Mouse (Mus musculus) CD8-positive naive resting alpha-beta T cell, adult 2 months (primary cell): ENCODE measurements around the gene Gon4l.
"Not testable (repeated sequence)": the region's sequence is repeated elsewhere in the genome, so short reads cannot be mapped to it uniquely, and the experiment has no call there.

ENCODE experiments used
- DNase-seq, 2 experiments: peaks; one replicate each; pipeline ENCODE4 v3.0.0; 2022; ENCODE audit warnings: low read depth in 2 of 2, low spot score in 2 of 2

Gon4l gene

GRCm38 (mm10) chr3:88834951-88835491, at the start of gene Gon4l:
Gene Gon4l, plus strand, starts transcription at chr3:88835231.
- DNase-seq = peak; percentile 11 to 35

DNA sequence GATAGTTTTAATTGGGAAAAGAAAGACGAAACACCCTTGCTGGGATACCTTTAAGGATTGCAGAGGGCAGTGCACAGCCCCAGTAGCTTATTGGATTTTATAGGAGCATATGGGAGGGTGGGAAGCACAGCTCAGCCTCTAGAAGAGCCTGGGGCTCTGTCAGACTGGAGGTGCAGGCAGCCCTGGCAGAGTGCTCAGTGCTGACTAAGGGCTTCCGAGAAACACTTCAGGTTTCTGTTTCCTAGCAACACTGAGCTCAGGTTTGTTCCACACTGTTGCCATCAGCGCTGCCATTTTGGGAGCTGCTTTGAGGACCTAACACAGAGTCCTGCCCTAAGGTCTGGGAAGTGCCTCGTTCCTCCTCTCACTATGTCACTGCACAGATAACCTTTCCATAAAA, 48.7 kb upstream of the Gon4l start:
- not testable (repeated sequence) for DNase-seq

GRCm38 (mm10) chr3:88786805-88787204, 48.2 kb upstream of the Gon4l start:
- DNase-seq = not testable (repeated sequence)

DNA sequence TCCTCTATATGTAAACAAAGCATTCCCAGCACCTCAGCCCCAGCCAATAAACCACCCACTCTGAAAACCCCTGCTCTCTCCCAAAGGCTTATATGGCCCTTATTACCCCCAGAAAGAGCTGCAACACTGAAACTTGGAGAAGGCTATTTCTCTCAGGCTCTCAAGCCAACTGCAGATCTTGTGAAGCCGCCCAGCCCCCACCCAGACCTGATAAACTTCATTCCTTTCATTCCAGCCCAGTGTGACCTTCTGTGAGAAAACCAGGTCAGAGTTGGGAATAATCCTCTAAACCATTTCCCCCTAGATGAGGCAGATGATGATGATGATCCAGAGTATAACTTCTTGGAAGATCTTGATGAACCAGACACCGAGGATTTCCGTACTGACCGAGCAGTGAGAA, 47.0 kb upstream of the Gon4l start:
- DNase-seq = not testable (repeated sequence)

DNA sequence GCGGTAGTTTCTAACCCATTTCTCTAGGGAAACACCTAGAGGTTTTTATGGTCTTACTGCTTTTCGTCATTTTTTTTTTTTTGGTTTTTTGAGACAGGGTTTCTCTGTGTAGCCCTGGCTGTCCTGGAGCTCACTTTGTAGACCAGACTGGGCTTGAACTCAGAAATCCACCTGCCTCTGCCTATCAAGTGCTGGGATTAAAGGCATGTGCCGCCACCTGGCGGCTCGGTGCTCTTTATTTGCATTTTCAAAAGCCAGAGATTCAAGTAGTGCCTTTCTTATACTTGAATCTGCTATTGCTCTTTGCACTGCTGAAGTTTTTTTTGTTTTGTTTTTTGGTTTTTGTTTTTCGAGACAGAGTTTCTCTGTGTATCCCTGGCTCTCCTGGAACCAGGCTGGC, 37.5 kb upstream of the Gon4l start:
- DNase-seq = not testable (repeated sequence)

DNA sequence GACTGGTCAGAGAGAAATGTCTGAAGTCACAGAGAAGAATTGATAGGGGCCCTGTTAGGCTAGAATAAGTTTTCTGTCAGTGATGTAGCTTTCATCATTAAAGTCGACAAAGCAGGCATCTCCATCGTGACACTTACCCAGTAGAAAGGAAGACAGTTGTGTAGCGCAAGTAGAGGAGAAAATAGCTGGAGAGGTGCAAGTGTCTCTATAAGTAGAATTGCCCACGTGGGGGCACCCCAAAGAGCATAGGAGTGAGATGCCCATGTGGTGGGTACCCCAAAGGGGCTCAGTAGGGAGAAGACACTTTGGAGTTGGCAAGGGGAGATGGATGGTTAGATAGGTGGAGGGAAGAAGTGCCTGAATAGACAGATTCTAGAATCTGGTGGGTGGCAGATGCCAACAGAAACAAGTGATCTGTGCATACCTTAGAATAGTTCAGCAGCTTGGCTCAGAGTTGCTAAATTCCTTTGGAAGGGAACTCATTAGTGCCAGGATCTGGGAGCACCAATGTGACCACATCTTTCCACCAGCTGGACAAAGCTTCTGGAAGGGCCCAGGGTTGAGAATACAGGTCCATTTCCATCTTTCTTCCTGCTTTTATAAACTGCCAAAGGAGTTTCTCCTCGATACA, 31.0 kb upstream of the Gon4l start:
- DNase-seq = no peak

DNA sequence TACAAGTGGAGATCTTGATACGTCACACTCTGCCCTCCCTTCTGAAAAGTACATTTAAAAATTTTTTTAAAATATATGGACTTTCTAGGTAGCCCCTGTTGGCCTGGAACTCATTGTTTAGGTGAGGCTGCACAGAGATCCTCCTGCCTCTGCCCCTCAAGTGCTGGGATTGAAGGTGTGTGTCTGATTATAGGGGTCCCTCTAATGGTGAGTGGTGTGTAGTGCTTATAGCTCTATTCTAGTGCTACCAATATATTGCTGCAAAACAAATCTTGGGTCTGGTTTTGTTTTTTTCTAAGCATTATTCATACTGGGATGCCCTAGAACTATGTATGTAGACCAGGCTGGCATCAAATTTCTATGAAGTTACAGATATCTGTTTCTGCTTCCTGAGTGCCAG, 9.3 kb upstream of the Gon4l start:
- DNase-seq = peak in 1 of 2 experiments; percentile 34

DNA sequence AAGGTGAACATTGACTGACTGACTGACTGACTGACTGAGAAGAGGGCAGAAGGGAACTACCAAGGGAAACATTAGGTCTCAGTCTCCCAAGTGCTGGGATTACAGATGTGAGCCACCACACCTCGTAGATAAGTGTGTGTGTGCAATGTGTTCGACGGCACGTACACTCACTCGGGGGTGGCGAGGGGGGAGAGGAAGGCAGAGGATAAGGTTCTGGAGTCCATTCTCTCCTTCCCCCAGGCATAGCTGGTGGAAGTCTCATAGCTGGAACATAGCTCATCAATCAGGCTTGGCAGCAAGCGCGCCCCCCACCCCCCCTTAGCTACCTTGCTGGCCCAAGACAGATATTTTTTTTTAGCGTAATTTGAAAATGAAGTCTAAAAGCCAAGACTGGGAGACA, 7.8 kb upstream of the Gon4l start:
- DNase-seq = no peak

DNA sequence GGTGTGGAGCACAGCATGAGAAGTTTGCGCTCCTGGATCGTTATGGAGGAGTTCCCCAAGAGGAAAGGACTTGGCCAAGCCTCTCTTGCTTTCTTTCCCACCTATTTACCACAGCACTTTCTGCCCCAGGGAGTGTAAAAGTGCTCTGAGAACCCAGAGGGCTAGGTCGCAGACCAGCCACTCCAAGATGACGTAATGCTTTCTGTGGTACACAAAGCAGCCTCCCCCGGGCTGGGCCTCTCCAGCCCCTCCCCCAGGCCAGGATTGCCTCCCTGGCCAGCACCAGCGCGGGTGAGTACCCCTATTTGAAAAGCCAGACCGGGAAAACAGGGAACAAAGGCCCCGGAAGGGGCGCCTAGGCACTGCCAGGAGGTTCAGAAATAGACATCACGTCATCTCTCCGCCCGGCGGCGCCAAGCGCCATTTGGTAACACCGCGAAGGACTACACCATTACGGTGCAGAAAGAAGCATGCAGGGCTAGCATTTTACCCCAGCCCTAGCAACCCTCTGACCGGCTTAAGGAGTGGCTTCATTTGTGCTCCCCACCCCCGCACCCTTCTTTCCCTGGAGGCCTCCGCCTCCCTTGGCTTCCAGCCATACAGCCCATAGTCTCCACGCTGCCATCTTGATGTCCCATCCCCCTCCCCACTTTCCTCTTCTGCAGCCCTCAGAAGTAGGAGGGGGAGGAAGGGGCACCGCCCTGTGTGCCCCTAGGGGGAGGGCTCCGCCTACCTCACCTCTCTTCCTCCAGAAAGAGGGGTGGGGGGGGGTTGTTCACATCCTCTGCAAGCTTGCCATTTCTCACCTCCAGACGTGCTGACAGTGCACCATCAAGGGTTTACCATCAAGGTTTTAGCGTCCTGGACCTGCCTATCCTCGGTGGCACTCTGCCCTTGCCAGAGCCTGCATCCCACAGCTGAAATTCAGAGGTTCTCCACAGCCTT, 3.6 kb upstream of the Gon4l start:
- DNase-seq = peak; percentile 23 to 29

GRCm38 (mm10) chr3:88832388-88832787, 2.6 kb upstream of the Gon4l start:
- peak; percentile 23 to 42 for DNase-seq

- no peak for DNase-seq
These were observed 14.1 kb downstream of the Gon4l start for GRCm38 (mm10) chr3:88849172-88849571.

DNA sequence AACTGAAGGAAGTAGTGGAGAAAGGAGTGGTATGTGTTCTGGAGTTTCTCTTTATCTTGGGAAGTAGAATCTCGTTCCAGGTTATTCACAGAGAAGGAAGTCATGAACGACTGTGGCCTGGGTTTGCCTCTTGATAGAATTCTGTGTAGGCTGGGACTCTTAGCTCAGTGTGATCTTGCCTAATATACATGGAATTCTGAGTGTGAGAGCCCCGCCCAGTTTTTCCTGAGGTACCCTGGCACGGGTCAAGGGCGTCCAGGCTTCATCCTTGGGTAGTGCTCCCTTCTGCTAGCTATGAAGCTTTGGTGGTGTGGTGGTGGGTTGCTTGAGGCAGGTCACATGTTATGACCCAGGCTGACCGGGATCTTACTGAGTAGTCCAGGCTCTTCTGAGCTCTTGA, 20.8 kb downstream of the Gon4l start:
- DNase-seq = no peak

GRCm38 (mm10) chr3:88862129-88862528, 27.1 kb downstream of the Gon4l start:
- DNase-seq = no peak

DNA sequence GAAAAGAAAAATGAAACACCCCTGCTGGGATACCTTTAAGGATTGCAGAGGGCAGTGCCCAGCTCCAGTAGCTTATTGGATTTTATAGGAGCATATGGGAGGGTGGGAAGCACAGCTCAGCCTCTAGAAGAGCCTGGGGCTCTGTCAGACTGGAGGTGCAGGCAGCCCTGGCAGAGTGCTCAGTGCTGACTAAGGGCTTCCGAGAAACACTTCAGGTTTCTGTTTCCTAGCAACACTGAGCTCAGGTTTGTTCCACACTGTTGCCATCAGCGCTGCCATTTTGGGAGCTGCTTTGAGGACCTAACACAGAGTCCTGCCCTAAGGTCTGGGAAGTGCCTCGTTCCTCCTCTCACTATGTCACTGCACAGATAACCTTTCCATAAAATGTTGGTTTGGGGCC, 31.7 kb downstream of the Gon4l start:
- DNase-seq = not testable (repeated sequence)

DNA sequence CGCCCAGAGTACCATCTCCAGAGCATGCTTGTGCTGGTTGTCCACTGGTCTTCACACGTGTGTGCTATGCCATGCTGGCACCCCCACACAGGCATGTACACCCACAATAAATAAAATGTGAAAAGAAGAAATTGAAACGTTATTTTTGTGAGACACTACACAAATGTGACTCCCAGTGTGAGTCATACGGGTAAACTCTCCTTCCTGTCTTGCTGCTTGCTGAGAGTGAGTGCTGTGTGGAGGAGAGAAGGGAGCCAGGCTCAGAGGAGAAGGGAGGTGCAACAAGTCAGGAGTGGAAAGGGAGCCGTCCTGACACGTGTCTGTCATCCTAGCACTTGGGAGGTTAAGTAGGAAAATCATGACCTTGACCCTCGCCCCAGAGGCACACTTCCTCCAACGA, 32.1 kb downstream of the Gon4l start:
- not testable (repeated sequence) for DNase-seq

- DNase-seq = not testable (repeated sequence)
These were observed 33.4 kb downstream of the Gon4l start for GRCm38 (mm10) chr3:88868449-88868848.

- DNase-seq = not testable (repeated sequence)
These were observed 47.5 kb downstream of the Gon4l start for GRCm38 (mm10) chr3:88882536-88882935.

DNA sequence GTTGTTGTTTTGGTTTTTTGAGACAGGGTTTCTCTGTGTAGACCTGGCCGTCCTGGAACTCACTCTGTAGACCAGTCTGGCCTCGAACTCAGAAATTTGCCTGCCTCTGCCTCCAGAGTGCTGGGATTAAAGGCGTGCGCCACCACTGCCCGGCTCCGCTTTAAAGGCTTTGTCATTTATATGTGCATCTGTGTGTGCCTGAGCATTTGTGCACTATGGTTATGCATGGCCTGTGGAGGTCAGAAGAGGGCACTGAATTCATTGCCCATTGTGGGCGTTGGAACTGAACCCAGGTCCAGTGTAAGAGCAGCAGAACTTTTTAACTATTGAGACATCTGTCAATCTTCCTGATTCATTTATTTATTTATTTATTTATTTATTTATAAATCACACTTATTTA, 58.0 kb downstream of the Gon4l start:
- not testable (repeated sequence) for DNase-seq

- DNase-seq = no peak
These were observed 69.8 kb downstream of the Gon4l start for GRCm38 (mm10) chr3:88904803-88905202.

DNA sequence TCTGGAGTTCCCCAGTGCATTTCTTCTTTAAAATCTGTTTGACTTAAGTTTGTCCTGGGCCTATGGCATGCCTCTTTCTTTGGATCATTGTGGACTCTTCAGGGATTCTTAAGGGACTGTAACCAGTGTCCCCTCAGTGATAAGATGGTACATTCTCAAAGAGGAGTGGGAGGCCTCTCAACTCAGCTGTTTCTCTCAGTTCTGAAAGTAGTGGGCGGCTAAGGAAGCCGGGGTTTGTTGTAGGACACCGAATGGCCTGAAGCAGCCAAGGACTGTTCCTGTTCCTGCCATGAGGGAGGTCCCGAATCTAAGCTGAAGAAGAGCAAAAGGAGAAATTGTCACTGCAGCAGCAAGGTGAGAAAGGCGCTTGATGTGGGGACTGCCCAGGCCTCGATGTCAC, 70.2 kb downstream of the Gon4l start:
- DNase-seq = no peak

GRCm38 (mm10) chr3:88905741-88906140, 70.7 kb downstream of the Gon4l start:
- DNase-seq = no peak
